Mouse (Mus musculus) mouse embryonic stem cell (cell line): Measurements from ENCODE around the gene Pafah2.

Experiments
- in situ Hi-C, 2 experiments: fragments of 300-500 bp; cut with MboI; formaldehyde crosslinking; loops; 1 replicate in 1 of 2; 3 replicates in 1 of 2; pipeline ENCODE4 v1.14.3; 2019 to 2020; ENCODE audit warnings: low sequenced_read_pairs in 2 of 2, low pct_unique_long_range_greater_than_20kb in 1 of 2, mixed read lengths in 1 of 2; ENCODE audit not compliant: unreplicated experiment in 1 of 2

Gene Pafah2

DNA sequence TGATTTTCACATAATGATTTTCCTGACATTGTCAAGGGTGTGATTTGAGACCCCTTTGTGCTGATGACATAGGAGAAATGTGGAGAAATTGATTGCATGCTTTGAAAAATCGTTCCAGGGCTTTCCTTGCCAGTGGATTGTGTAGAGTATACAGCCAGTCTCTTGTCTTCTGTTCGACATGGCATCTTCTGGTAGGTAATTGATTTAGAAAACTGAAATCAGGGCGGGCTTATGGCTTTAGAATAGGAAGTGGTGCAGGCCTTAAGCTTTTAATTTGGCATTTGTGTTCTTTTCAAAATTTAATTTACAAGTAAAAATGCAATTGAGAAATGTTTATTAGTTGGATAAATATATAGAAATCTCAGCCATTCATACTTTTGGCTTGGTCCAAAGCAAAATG lies 73.9 kb downstream of the Pafah2 start:
- in situ Hi-C loops, result no loop called here

DNA sequence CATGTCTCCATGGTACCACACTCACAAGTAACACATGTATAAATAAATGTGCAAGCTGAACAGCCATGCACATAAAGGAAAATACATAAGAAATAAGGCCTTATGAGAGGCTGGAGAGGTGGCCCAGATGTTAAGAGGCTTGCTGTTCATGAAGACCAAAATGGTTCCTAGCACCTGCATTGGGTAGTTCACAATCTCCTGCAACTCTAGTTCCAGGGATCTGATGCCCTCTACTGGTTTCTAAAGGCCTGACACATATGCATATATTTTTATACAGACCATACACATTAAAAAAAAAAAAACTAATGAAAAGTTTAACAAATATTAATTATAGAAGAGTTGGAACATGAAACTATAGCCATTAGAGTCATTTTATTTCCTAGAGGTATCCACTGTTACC lies 75.3 kb downstream of the Pafah2 start:
- in situ Hi-C loops, result no loop called here

DNA sequence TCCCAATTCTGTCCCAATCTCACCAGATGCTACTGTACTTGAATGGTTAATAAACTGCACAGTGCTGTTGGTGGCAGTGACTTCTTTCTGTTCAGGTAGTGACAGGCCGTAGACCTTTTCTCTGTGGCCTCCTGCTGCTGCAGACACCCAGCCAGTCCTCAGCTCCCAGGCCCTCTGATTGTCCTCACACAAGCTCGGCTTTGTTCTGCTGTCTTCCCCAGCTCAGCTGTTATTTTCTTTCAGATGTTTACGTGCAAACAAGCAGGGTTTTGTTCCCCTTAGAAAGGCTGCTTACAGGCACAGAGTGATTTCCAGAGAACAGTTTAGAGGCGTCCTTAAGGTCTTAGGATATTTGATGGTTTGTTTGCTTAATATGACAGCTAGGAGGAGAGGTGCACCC lies 77.6 kb downstream of the Pafah2 start:
- in situ Hi-C loops, result no loop called here

DNA sequence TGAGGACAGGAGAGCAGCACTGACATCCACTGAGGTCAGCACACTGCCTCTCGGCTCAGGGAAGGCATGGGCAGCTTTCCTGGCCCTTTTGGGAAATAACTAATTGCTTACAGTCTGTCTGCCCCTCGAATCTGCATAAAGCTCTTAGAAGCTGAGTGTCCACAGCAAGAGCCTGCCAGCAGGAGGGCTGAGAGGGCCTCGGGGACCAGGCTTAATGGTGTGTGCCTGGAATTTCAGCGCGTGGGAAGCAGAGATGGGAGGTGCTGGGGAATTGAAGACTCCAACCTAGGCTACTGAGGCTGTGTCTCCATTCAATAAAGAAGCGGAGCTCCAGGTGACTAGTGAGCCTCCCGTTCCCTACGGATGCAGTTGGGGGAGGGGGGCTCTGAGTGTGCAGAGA lies 78.1 kb downstream of the Pafah2 start:
- in situ Hi-C loops, result no loop called here

DNA sequence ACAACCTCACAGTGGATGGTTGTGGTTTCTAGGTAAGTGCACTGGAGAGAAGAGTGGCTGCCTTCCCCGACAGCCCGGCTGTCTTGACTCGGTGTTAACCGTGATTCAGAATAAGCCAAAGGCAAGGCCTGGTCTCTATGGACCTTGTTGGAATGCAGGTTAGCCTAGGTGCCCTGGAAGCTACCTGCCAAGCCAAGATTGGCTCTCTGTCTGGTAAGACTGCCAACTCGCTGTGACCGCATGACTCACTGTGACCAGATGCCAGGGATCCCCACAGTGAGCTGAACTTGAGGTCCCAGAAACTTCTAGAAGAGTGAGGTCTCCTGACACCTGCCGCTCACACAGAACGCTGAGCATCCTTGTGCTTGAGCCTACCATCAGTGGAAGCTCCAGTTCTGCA lies 80.8 kb downstream of the Pafah2 start:
- in situ Hi-C loops, result loop anchor here (5.0 kb wide), 2 partner anchors 70 to 75 kb away; no protein-coding TSS in a partner anchor
